Mouse (Mus musculus) macrophage (primary cell): ENCODE measurements at regions not wholly inside any gene's neighbourhood (a gene's known extent, or its start where the extent isn't known, plus 50 kb on each side); places are given as distances from the start of the nearest gene placed in this dataset.
"Not testable (repeated sequence)": the region's sequence is repeated elsewhere in the genome, so short reads cannot be mapped to it uniquely, and the experiment has no call there.

Experiments
- H3K27ac ChIP-seq: fragments of 350-480 bp; formaldehyde crosslinking; 2 replicates; pipeline ENCODE4 v1.9.0; 2021
- H3K36me3 ChIP-seq: fragments of 350-480 bp; formaldehyde crosslinking; 2 replicates; pipeline ENCODE4 v1.9.0; 2021; ENCODE audit errors: inconsistent target
- H3K4me3 ChIP-seq: fragments of 350-480 bp; formaldehyde crosslinking; 2 replicates; pipeline ENCODE4 v1.9.0; 2021; ENCODE audit errors: inconsistent target
- H3K79me2 ChIP-seq: fragments of 350-480 bp; formaldehyde crosslinking; 2 replicates; pipeline ENCODE4 v1.9.0; 2021; ENCODE audit errors: inconsistent target
- WGBS: methylation state at CpG from one replicate; pipeline ENCODE4 v1.1.7; 2026; ENCODE audit warnings: inconsistent platforms; ENCODE audit not compliant: missing documents; 5-methylcytosine and 5-hydroxymethylcytosine counted together

GRCm38 (mm10) chr14:104410730-104411129, 57.1 kb downstream of the Pou4f1 start:
- 38% methylated on average over 2 of the region's 2 CpGs for WGBS
- H3K4me3 ChIP-seq, result no peak overlapping the region
- H3K36me3 ChIP-seq, result no peaks in the 10 kb centered on the region
- no peak overlapping the region for H3K27ac ChIP-seq
- no peaks in the 10 kb centered on the region for H3K79me2 ChIP-seq

DNA sequence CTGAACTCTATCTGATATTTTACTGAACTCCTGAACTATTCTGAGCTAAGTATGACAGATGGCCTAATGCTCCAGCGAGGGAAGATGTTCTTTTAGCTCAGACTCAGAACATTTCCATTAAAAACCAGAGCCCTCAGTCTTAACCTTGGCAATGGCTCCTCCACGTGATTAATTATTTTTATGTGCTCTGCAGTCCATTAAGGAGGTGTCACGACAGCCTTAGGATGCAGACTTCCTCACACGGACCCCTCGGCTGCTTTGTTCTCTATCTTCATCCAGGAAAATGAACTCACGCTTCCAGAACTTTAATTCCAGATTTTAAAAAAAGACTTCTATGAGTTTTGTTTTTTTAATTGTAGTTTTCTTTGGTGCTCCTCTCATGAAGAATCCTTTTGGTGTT, 57.5 kb downstream of the Pou4f1 start:
- no peaks in the 10 kb centered on the region for H3K36me3 ChIP-seq
- no peak overlapping the region for H3K4me3 ChIP-seq
- H3K79me2 ChIP-seq, result no peaks in the 10 kb centered on the region
- WGBS, result 63% methylated on average over 6 of the region's 6 CpGs
- no peak overlapping the region for H3K27ac ChIP-seq

DNA sequence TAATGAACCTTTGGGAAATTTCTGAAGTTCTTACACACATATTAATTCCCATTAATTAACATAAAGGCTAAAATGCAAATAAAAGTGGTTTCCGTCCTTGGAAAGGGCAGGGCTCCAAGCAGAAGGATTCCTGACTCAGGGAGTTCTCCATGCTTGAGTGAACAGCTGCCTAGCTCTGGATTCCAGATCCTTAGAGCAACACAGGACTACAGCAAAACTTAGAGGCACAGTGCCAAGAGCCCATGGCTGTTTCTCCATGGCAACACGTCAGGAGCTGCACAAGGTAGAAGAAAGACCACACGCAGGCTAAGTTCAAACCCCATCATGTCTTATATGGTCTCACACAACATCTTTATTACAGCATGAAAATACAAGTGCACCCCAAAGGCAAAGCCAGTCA, 61.7 kb downstream of the Pou4f1 start:
- H3K4me3 ChIP-seq, result no peak overlapping the region
- H3K27ac ChIP-seq, result no peak overlapping the region
- WGBS, result 96% methylated on average over 3 of the region's 3 CpGs

GRCm38 (mm10) chr14:104389297-104390071, 78.3 kb downstream of the Pou4f1 start:
- H3K36me3 ChIP-seq, result no peaks in the 10 kb centered on the region
- 89% methylated on average over 8 of the region's 8 CpGs for WGBS
- H3K79me2 ChIP-seq, result no peaks in the 10 kb centered on the region
- no peak overlapping the region for H3K27ac ChIP-seq
- no peak overlapping the region for H3K4me3 ChIP-seq

More for the DNA sequence above, 61.7 kb downstream of the Pou4f1 start:
- H3K79me2 ChIP-seq, result no peaks in the 10 kb centered on the region
- no peaks in the 10 kb centered on the region for H3K36me3 ChIP-seq

DNA sequence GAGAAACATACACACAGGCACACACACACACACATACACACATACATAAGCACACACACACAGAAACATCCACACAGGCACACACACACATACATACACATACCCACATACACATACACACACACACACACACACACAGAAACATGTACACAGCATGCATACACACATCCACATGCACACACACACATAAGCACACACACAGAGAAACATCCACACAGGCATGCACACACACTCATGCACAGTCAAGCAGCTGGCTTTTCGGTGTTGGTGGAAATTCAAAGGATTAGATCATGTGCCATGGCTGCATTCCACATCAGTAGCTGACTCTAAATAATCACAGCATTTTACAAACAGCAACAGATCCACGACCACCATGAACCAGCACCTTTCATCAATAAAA, 78.9 kb downstream of the Pou4f1 start:
- no peaks in the 10 kb centered on the region for H3K36me3 ChIP-seq
- no peak overlapping the region for H3K4me3 ChIP-seq
- no peak overlapping the region for H3K27ac ChIP-seq
- no peaks in the 10 kb centered on the region for H3K79me2 ChIP-seq
- 87% methylated on average over 2 of the region's 2 CpGs for WGBS

- H3K27ac ChIP-seq, result no peak overlapping the region
- no peaks in the 10 kb centered on the region for H3K79me2 ChIP-seq
- no peak overlapping the region for H3K4me3 ChIP-seq
- H3K36me3 ChIP-seq, result no peaks in the 10 kb centered on the region
- WGBS, result 78% methylated on average over 5 of the region's 5 CpGs
Measured at GRCm38 (mm10) chr14:104380986-104381385, 86.8 kb downstream of the Pou4f1 start.

GRCm38 (mm10) chr14:104372776-104373175, 95.0 kb downstream of the Pou4f1 start:
- Histone ChIP-seq H3K79me2 (no peaks in the 10 kb centered on the region), H3K27ac (no peak overlapping the region), H3K4me3 (no peak overlapping the region), H3K36me3 (no peaks in the 10 kb centered on the region)
- 82% methylated on average over 7 of the region's 7 CpGs for WGBS

- 92% methylated on average over 1 of the region's 1 CpGs for WGBS
- Histone ChIP-seq H3K79me2 (no peaks in the 10 kb centered on the region), H3K4me3 (no peak overlapping the region), H3K27ac (no peak overlapping the region), H3K36me3 (no peaks in the 10 kb centered on the region)
Measured at GRCm38 (mm10) chr14:104356636-104357035, 111.2 kb downstream of the Pou4f1 start.

DNA sequence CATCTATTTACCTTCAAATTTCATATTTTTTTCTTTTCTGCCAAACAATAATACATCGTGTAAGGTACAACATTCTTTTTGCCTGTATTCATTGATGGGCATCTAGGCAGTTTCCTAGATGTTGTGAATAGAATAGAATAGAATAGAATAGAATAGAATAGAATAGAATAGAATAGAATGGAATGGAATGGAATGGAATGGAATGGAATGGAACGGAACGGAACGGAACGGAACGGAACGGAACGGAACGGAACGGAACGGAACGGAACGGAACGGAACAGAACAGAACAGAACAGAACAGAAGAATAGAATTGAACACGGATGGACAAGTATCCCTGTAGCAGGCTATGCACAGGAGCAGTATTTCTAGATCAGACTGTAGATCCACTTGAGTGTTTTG, 131.0 kb downstream of the Pou4f1 start:
- H3K27ac ChIP-seq, H3K4me3 ChIP-seq, H3K36me3 ChIP-seq, H3K79me2 ChIP-seq: not testable (repeated sequence)
- 93% methylated on average over 15 of the region's 15 CpGs for WGBS

DNA sequence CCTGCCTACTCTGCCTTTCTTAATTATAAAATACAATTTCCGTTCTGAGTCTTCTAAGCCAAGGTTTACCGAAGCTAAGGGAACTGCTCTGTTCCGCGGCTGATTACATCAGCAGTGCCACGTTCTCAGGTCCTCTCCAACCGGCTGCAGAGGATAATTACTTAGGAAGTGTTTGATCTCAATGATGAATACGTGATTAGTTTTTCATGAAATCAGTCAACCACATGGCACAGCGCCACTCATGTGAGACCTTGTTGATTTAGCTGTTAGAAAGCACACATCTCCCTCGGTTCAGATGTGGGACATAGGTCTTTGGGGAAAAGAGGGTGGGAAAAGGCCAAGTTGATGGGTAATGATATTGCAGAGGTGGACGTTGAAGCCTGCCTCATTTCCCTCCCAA, 141.7 kb downstream of the Pou4f1 start:
- H3K27ac ChIP-seq, result no peak overlapping the region
- WGBS, result 83% methylated on average over 9 of the region's 10 CpGs
- H3K79me2 ChIP-seq, result no peaks in the 10 kb centered on the region
- no peaks in the 10 kb centered on the region for H3K36me3 ChIP-seq
- H3K4me3 ChIP-seq, result no peak overlapping the region

- Histone ChIP-seq H3K79me2 (no peaks in the 10 kb centered on the region), H3K27ac (no peak overlapping the region), H3K4me3 (no peak overlapping the region), H3K36me3 (no peaks in the 10 kb centered on the region)
- WGBS, result 89% methylated on average over 5 of the region's 5 CpGs
Measured at GRCm38 (mm10) chr14:104300141-104300540, 167.7 kb downstream of the Pou4f1 start.

DNA sequence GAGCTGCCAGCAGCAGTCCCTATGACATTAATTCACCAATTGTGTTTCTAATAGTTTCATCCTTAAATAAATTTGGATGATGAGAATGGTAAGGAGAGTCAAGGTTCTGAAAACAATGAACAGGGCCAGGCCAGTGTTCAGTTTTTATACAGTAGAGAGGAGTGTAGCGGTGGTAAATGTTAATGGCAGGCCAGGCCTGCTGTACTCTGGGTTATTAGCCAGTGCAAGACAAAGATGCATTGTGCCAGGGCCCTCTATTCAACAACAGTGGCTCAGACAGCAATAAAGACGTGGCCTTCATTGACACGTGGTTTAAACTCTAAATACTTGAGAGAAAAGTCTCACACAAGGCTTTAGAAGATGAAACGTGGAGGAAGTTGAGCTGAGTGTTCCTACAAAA, 169.5 kb downstream of the Pou4f1 start:
- Histone ChIP-seq H3K27ac (no peak overlapping the region), H3K36me3 (no peaks in the 10 kb centered on the region), H3K4me3 (no peak overlapping the region), H3K79me2 (no peaks in the 10 kb centered on the region)
- WGBS, result 54% methylated on average over 4 of the region's 4 CpGs

DNA sequence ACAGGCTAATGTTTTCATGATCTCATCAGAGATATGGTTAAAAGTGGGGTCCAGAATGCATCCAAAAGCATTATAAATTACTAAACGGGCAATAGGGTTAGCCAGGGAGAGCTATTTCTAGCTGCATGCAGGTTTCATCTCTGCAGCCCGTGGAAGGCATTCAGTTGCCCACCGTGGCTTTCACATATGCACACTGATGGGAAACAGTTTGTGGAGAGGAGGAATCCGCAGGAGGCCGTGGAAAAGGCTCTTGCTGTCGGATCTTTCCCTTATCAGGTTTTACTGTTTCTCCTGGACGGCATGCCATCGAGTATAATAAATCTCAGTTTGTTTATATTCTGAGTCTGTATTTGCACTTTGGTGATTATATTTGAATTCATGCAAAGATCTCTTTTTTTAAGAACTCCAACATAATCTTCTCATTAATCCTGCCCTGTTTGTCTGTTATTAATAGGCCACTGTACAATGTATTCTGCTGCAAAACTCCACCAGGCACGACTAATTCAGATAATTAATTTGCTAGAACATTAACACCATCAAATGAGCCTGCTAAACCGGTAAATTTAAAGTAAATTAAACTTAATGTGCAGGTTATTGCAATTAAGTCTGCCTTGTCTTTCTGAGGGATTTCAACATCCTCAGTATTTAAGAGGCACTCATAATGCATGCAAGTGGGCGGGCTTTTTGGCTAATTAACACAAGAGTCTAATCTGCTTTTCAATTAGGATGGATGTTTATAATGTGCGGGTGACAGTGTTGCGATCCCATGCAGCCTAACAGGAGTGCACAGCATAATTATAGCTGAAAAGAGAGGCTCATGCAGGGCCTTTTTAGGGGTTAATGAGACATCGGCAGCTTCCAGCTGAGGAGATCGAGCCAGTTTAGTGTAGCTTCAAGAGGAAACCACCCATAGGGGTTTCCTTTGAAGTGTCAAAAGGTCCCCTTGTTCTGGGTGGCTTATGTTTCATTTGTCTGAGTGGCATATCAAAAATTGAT, 170.2 kb downstream of the Pou4f1 start:
- Histone ChIP-seq H3K79me2 (no peaks in the 10 kb centered on the region), H3K4me3 (no peak overlapping the region), H3K36me3 (no peaks in the 10 kb centered on the region), H3K27ac (no peak overlapping the region)
- WGBS, result 86% methylated on average over 15 of the region's 15 CpGs

DNA sequence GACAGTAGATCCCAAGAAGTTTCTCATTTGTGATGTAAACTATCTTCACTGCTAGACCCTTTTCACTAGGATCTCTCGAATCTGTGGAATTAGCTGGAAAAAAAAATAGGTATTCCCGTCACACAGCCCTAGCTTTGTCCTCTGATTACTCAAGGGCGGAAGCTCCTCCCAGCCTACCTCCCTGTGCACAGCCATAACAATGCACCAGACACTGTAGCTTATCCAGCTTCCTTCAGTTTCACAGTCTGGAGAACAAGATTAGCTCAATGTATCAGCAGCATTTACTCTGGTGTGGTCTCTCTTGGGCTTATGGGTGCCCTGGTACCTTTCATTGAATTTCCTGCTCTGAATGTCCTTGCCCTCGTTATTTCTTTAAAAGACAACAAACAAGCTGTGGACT, 174.0 kb downstream of the Pou4f1 start:
- H3K36me3 ChIP-seq, result no peaks in the 10 kb centered on the region
- no peaks in the 10 kb centered on the region for H3K79me2 ChIP-seq
- no peak overlapping the region for H3K4me3 ChIP-seq
- WGBS, result 57% methylated on average over 4 of the region's 4 CpGs
- H3K27ac ChIP-seq, result no peak overlapping the region

- WGBS, result 94% methylated on average over 2 of the region's 2 CpGs
- no peaks in the 10 kb centered on the region for H3K36me3 ChIP-seq
- H3K79me2 ChIP-seq, result no peaks in the 10 kb centered on the region
- H3K4me3 ChIP-seq, result no peak overlapping the region
- no peak overlapping the region for H3K27ac ChIP-seq
Measured at GRCm38 (mm10) chr14:104293147-104293546, 174.7 kb downstream of the Pou4f1 start.
